Mouse (Mus musculus): Measurements from ENCODE around the gene Ramp2. TPM values are rescaled to one million over a fixed set of nuclear protein-coding genes. Genes with fewer than 3 reads are reported as not detected.

Ramp2 gene
- polyA plus RNA-seq, 1 experiment from 2014 or later: 62.3 TPM

GRCm38 (mm10) chr11:101245071-101245470 is 757 bp upstream of the Ramp2 start:
- no peak overlapping the region for H3K4me3 ChIP-seq (ENCODE audit: low read depth, low read length)
- no peaks in the 10 kb centered on the region for H3K27me3 ChIP-seq (ENCODE audit: control insufficient read depth, insufficient read depth, low read length)
- no peaks in the 10 kb centered on the region for H3K4me1 ChIP-seq (replicated peaks; ENCODE audit: control insufficient read depth, insufficient read depth)
- peak overlapping the region; percentile 89; the same call in 1 of the 2 replicates for H3K27ac ChIP-seq (replicated peaks)
- TF ChIP-seq CTCF (IDR thresholded peaks at IDR 0.05; ENCODE audit: low read depth): no peak
- TF ChIP-seq EP300 (optimal IDR thresholded peaks at IDR 0.05): no peak
- no peaks in the 10 kb centered on the region for H3K36me3 ChIP-seq (ENCODE audit: control insufficient read depth, insufficient read depth, low read length)
- peak overlapping the region; percentile 96 for H3K4me2 ChIP-seq (replicated peaks; ENCODE audit: low read depth)
- no peak overlapping the region for H3K9ac ChIP-seq (ENCODE audit: low read length)
- H3K9me3 ChIP-seq (ENCODE audit: control insufficient read depth, low read length): no peaks in the 10 kb centered on the region
- DNase-seq (ENCODE audit: low spot score) (no peak), ATAC-seq (ENCODE audit: low FRiP score, low TSS enrichment) (no peak)
- 61% methylated on average over 4 of the region's 4 CpGs for WGBS

- WGBS: 14% methylated on average over 7 of the region's 7 CpGs
- no peaks in the 10 kb centered on the region for H3K27me3 ChIP-seq (ENCODE audit: control insufficient read depth, insufficient read depth, low read length)
- H3K4me3 ChIP-seq (ENCODE audit: low read depth, low read length): peak overlapping the region; percentile 58
- no peaks in the 10 kb centered on the region for H3K36me3 ChIP-seq (ENCODE audit: control insufficient read depth, insufficient read depth, low read length)
- ATAC-seq (ENCODE audit: low FRiP score, low TSS enrichment) (no peak; the same call in 1 of the 2 replicates), DNase-seq (ENCODE audit: low spot score) (no peak)
- H3K4me1 ChIP-seq (replicated peaks; ENCODE audit: control insufficient read depth, insufficient read depth): no peaks in the 10 kb centered on the region
- TF ChIP-seq CTCF (IDR thresholded peaks at IDR 0.05; ENCODE audit: low read depth) (no peak), EP300 (optimal IDR thresholded peaks at IDR 0.05) (no peak)
- H3K9me3 ChIP-seq (ENCODE audit: control insufficient read depth, low read length): no peaks in the 10 kb centered on the region
- H3K9ac ChIP-seq (ENCODE audit: low read length): peak overlapping the region; percentile 72
- peak overlapping the region; percentile 89 for H3K27ac ChIP-seq (replicated peaks)
- peak overlapping the region; percentile 96 for H3K4me2 ChIP-seq (replicated peaks; ENCODE audit: low read depth)
Observed at GRCm38 (mm10) chr11:101246702-101247012, 829 bp downstream of the Ramp2 start.

GRCm38 (mm10) chr11:101247521-101248030 is 1.7 kb downstream of the Ramp2 start:
- peak overlapping the region; percentile 58 for H3K4me3 ChIP-seq (ENCODE audit: low read depth, low read length)
- TF ChIP-seq CTCF (IDR thresholded peaks at IDR 0.05; ENCODE audit: low read depth): no peak
- TF ChIP-seq EP300 (optimal IDR thresholded peaks at IDR 0.05): no peak
- ATAC-seq (ENCODE audit: low FRiP score, low TSS enrichment): no peak
- H3K4me1 ChIP-seq (replicated peaks; ENCODE audit: control insufficient read depth, insufficient read depth): no peaks in the 10 kb centered on the region
- no peak for DNase-seq (ENCODE audit: low spot score)
- peak overlapping the region; percentile 45 for H3K27ac ChIP-seq (replicated peaks)
- 0 out of 2 replicates have a peak overlapping the region, but pooled peaks have one; percentile 72 for H3K9ac ChIP-seq (ENCODE audit: low read length)
- H3K4me2 ChIP-seq (replicated peaks; ENCODE audit: low read depth): peak overlapping the region; percentile 96
- no peaks in the 10 kb centered on the region for H3K9me3 ChIP-seq (ENCODE audit: control insufficient read depth, low read length)
- H3K27me3 ChIP-seq (ENCODE audit: control insufficient read depth, insufficient read depth, low read length): no peaks in the 10 kb centered on the region
- H3K36me3 ChIP-seq (ENCODE audit: control insufficient read depth, insufficient read depth, low read length): no peaks in the 10 kb centered on the region
- 79% methylated on average over 6 of the region's 6 CpGs for WGBS

- no peaks in the 10 kb centered on the region for H3K27me3 ChIP-seq (ENCODE audit: control insufficient read depth, insufficient read depth, low read length)
- TF ChIP-seq EP300 (optimal IDR thresholded peaks at IDR 0.05) (no peak), CTCF (IDR thresholded peaks at IDR 0.05; ENCODE audit: low read depth) (peak; percentile 81)
- ATAC-seq (ENCODE audit: low FRiP score, low TSS enrichment): no peak
- peak overlapping the region; percentile 4; the same call in 1 of the 2 replicates for H3K4me2 ChIP-seq (replicated peaks; ENCODE audit: low read depth)
- no peak overlapping the region for H3K9ac ChIP-seq (ENCODE audit: low read length)
- H3K27ac ChIP-seq (replicated peaks): 0 out of 2 replicates have a peak overlapping the region, but pooled peaks have one; percentile 45
- no peaks in the 10 kb centered on the region; the same call in 1 of the 2 replicates for H3K4me1 ChIP-seq (replicated peaks; ENCODE audit: control insufficient read depth, insufficient read depth)
- H3K36me3 ChIP-seq (ENCODE audit: control insufficient read depth, insufficient read depth, low read length): no peaks in the 10 kb centered on the region
- no peak overlapping the region for H3K4me3 ChIP-seq (ENCODE audit: low read depth, low read length)
- H3K9me3 ChIP-seq (ENCODE audit: control insufficient read depth, low read length): no peaks in the 10 kb centered on the region
- WGBS: 35% methylated on average over 14 of the region's 14 CpGs
- peak; percentile 68 for DNase-seq (ENCODE audit: low spot score)
Observed at GRCm38 (mm10) chr11:101248258-101248994, 2.6 kb downstream of the Ramp2 start.

- no peak overlapping the region for H3K27ac ChIP-seq (replicated peaks)
- no peaks in the 10 kb centered on the region for H3K36me3 ChIP-seq (ENCODE audit: control insufficient read depth, insufficient read depth, low read length)
- no peaks in the 10 kb centered on the region; the same call in 1 of the 2 replicates for H3K4me1 ChIP-seq (replicated peaks; ENCODE audit: control insufficient read depth, insufficient read depth)
- no peak for TF ChIP-seq EP300 (optimal IDR thresholded peaks at IDR 0.05)
- no peak for TF ChIP-seq CTCF (IDR thresholded peaks at IDR 0.05; ENCODE audit: low read depth)
- no peak overlapping the region for H3K9ac ChIP-seq (ENCODE audit: low read length)
- DNase-seq (ENCODE audit: low spot score) (no peak), ATAC-seq (ENCODE audit: low FRiP score, low TSS enrichment) (no peak)
- WGBS: 54% methylated on average over 2 of the region's 2 CpGs
- no peak overlapping the region for H3K4me2 ChIP-seq (replicated peaks; ENCODE audit: low read depth)
- no peaks in the 10 kb centered on the region for H3K27me3 ChIP-seq (ENCODE audit: control insufficient read depth, insufficient read depth, low read length)
- no peak overlapping the region for H3K4me3 ChIP-seq (ENCODE audit: low read depth, low read length)
- no peaks in the 10 kb centered on the region for H3K9me3 ChIP-seq (ENCODE audit: control insufficient read depth, low read length)
Observed at GRCm38 (mm10) chr11:101251031-101251430, 5.2 kb downstream of the Ramp2 start.

GRCm38 (mm10) chr11:101252941-101253340 is 7.1 kb downstream of the Ramp2 start:
- TF ChIP-seq CTCF (IDR thresholded peaks at IDR 0.05; ENCODE audit: low read depth) (no peak), EP300 (optimal IDR thresholded peaks at IDR 0.05) (no peak)
- peak overlapping the region; percentile 83 for H3K9ac ChIP-seq (ENCODE audit: low read length)
- H3K27ac ChIP-seq (replicated peaks): peak overlapping the region; percentile 92
- H3K4me1 ChIP-seq (replicated peaks; ENCODE audit: control insufficient read depth, insufficient read depth): no peaks in the 10 kb centered on the region; the same call in none of the 2 replicates
- ATAC-seq (ENCODE audit: low FRiP score, low TSS enrichment) (0 out of 2 replicates have a peak, but pooled peaks have one; percentile 19), DNase-seq (ENCODE audit: low spot score) (peak; percentile 32)
- peak overlapping the region; percentile 82 for H3K4me2 ChIP-seq (replicated peaks; ENCODE audit: low read depth)
- no peaks in the 10 kb centered on the region; the same call in 1 of the 2 replicates for H3K36me3 ChIP-seq (ENCODE audit: control insufficient read depth, insufficient read depth, low read length)
- H3K9me3 ChIP-seq (ENCODE audit: control insufficient read depth, low read length): no peaks in the 10 kb centered on the region
- H3K27me3 ChIP-seq (ENCODE audit: control insufficient read depth, insufficient read depth, low read length): no peaks in the 10 kb centered on the region
- 3% methylated on average over 7 of the region's 7 CpGs for WGBS
- H3K4me3 ChIP-seq (ENCODE audit: low read depth, low read length): peak overlapping the region; percentile 75

Measured in stomach, postnatal 0 days (tissue).